Mouse (Mus musculus) brain, embryonic 14.5 days (tissue): ENCODE measurements around the gene Sec24d.

ENCODE experiments used
- CTCF ChIP-seq: fragments of 200-500 bp; IDR thresholded peaks from 2 replicates; pipeline ENCODE4 v1.5.1; 2012; ENCODE audit warnings: inconsistent platforms, mild to moderate bottlenecking, moderate library complexity, borderline replicate concordance; ENCODE audit not compliant: insufficient read depth, insufficient read length; ENCODE audit errors: extremely low read depth
- POLR2A ChIP-seq: fragments of 200-500 bp; IDR thresholded peaks from 2 replicates; pipeline ENCODE4 v1.6.1; 2012; ENCODE audit warnings: mild to moderate bottlenecking, inconsistent platforms, borderline replicate concordance; ENCODE audit not compliant: poor library complexity, insufficient read depth, insufficient read length, severe bottlenecking; ENCODE audit errors: extremely low read depth

DNA sequence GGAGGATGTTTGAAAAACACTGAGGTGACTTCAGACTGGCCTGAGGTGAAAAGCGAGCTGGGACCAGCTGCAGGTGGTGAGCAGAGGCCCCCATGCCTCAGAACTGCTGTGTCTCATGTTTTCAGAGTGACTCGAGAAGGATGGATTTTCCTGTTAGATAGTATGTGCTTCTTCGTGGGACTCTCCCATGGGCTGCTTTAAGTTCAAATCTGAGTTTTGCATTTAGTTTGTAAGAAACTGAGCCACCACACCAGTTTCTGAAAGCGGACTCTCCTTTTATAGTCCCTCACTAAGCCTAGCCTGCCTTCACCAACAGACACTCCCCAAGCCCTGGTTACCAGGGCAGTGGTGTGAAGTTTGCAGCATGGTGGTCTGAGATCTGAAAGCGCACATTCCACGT, 70.6 kb downstream of the Sec24d start:
- TF ChIP-seq POLR2A (no peak), CTCF (no peak)
